Mouse (Mus musculus): Measurements from ENCODE around the gene Actr8. TPM values are rescaled to one million over a fixed set of nuclear protein-coding genes. Genes with fewer than 3 reads are reported as not detected.

Actr8 gene
- total RNA-seq, 2 experiments from 2014 or later: 20.1 to 27.9 TPM

GRCm38 (mm10) chr14:29994976-29995375 is 16.8 kb downstream of the Actr8 start:
- ATAC-seq (replicated peaks; ENCODE audit: poor library complexity): no peak

- no peak for ATAC-seq (replicated peaks; ENCODE audit: poor library complexity)
These were observed 18.0 kb downstream of the Actr8 start for GRCm38 (mm10) chr14:29996000-29996751.

GRCm38 (mm10) chr14:29997345-29997744 is 19.2 kb downstream of the Actr8 start:
- no peak for ATAC-seq (replicated peaks; ENCODE audit: poor library complexity)

- ATAC-seq (replicated peaks; ENCODE audit: poor library complexity): no peak
These were observed 20.8 kb downstream of the Actr8 start for GRCm38 (mm10) chr14:29998747-29999474.

GRCm38 (mm10) chr14:29999475-29999811 is 21.3 kb downstream of the Actr8 start:
- ATAC-seq (replicated peaks; ENCODE audit: poor library complexity): no peak; the same call in 1 of the 2 replicates

- ATAC-seq (replicated peaks; ENCODE audit: poor library complexity): peak; percentile 89
These were observed 30.8 kb downstream of the Actr8 start, which contains the start of the genes Il17rb and Chdh for GRCm38 (mm10) chr14:30008733-30009575. Gene Il17rb, minus strand, starts transcription at chr14:30008896. Gene Chdh, plus strand, starts transcription at chr14:30009023.

GRCm38 (mm10) chr14:30009864-30010560 is 31.9 kb downstream of the Actr8 start:
- ATAC-seq (replicated peaks; ENCODE audit: poor library complexity): no peak

GRCm38 (mm10) chr14:30011886-30012560 is 33.9 kb downstream of the Actr8 start:
- no peak for ATAC-seq (replicated peaks; ENCODE audit: poor library complexity)

GRCm38 (mm10) chr14:30014487-30014886 is 36.4 kb downstream of the Actr8 start:
- peak; percentile 49 for ATAC-seq (replicated peaks; ENCODE audit: poor library complexity)

- ATAC-seq (replicated peaks; ENCODE audit: poor library complexity): no peak
These were observed 36.9 kb downstream of the Actr8 start for GRCm38 (mm10) chr14:30015008-30015407.

- peak; percentile 24; the same call in 1 of the 2 replicates for ATAC-seq (replicated peaks; ENCODE audit: poor library complexity)
These were observed 38.5 kb downstream of the Actr8 start for GRCm38 (mm10) chr14:30016666-30017065.

- no peak for ATAC-seq (replicated peaks; ENCODE audit: poor library complexity)
These were observed 39.8 kb downstream of the Actr8 start for GRCm38 (mm10) chr14:30017794-30018462.

- ATAC-seq (replicated peaks; ENCODE audit: poor library complexity): no peak
These were observed 40.3 kb downstream of the Actr8 start for GRCm38 (mm10) chr14:30018463-30018801.

- ATAC-seq (replicated peaks; ENCODE audit: poor library complexity): no peak
These were observed 40.7 kb downstream of the Actr8 start for GRCm38 (mm10) chr14:30018846-30019245.

GRCm38 (mm10) chr14:30019375-30019774 is 41.2 kb downstream of the Actr8 start:
- no peak for ATAC-seq (replicated peaks; ENCODE audit: poor library complexity)

GRCm38 (mm10) chr14:30019792-30020575 is 41.8 kb downstream of the Actr8 start:
- ATAC-seq (replicated peaks; ENCODE audit: poor library complexity): peak; percentile 56

- ATAC-seq (replicated peaks; ENCODE audit: poor library complexity): peak; percentile 62
These were observed 44.3 kb downstream of the Actr8 start for GRCm38 (mm10) chr14:30022471-30022870.

GRCm38 (mm10) chr14:30024387-30024786 is 46.2 kb downstream of the Actr8 start:
- ATAC-seq (replicated peaks; ENCODE audit: poor library complexity): peak; percentile 34

GRCm38 (mm10) chr14:30027378-30027777 is 49.2 kb downstream of the Actr8 start:
- peak; percentile 79 for ATAC-seq (replicated peaks; ENCODE audit: poor library complexity)
